Mouse (Mus musculus): Measurements from ENCODE around the gene Scrn3.

The Scrn3 gene

GRCm38 (mm10) chr2:73380298-73380975, 68.0 kb downstream of the Scrn3 start:
- no peak for DNase-seq (ENCODE audit: low spot score in 2 of 2)

- peak in 1 of 2 experiments; percentile 30 for DNase-seq (ENCODE audit: low spot score in 2 of 2)
Measured at GRCm38 (mm10) chr2:73385172-73385571, 72.8 kb downstream of the Scrn3 start.

GRCm38 (mm10) chr2:73385641-73386355, 73.4 kb downstream of the Scrn3 start:
- DNase-seq (ENCODE audit: low spot score in 2 of 2) = no peak

- DNase-seq (ENCODE audit: low spot score in 2 of 2) = peak; percentile 100
Measured at GRCm38 (mm10) chr2:73386356-73387046, 74.1 kb downstream of the Scrn3 start, which contains the start of gene Gpr155. TSS of gene Gpr155 (minus strand) at chr2:73386572.
